Mouse (Mus musculus) megakaryocyte-erythroid progenitor cell, adult 5-6 weeks (primary cell): ENCODE measurements at regions not wholly inside any gene's neighbourhood (a gene's known extent, or its start where the extent isn't known, plus 50 kb on each side); places are given as distances from the start of the nearest gene placed in this dataset.
A peak's percentile ranks its signal among the peaks of the same experiment; 100 is the strongest.

Experiments used
- ATAC-seq: replicated peaks from 2 replicates; pipeline ENCODE4 v1.8.0; 2016; ENCODE audit warnings: mild to moderate bottlenecking, inconsistent platforms; ENCODE audit not compliant: severe bottlenecking, poor library complexity, low FRiP score, low TSS enrichment

- no peak for ATAC-seq
Observed at GRCm38 (mm10) chr14:110021812-110022211, 733.1 kb downstream of the Slitrk6 start.

GRCm38 (mm10) chr14:110015126-110015525 lies 739.8 kb downstream of the Slitrk6 start:
- ATAC-seq: no peak

DNA sequence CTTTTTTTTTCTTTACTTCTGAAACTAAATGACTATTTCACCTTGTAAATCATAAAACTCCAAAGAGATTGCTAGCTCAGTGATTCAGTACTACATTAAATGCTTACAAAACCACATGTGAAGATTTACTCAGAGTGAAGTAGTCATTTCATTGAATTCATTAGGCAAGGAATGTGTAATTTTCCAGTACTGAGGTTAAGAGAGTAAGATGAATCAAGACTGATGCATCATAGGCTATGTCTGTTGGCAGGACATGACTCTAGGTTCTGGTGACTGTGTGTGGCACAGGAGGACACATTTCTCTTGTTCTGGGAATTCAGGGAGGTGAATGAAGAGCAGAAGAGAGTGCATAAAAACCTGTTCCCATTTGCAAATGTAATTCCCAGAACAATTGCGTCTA lies 741.7 kb downstream of the Slitrk6 start:
- ATAC-seq: no peak

GRCm38 (mm10) chr14:110007159-110007558 lies 747.8 kb downstream of the Slitrk6 start:
- no peak for ATAC-seq

- ATAC-seq: no peak
Observed at GRCm38 (mm10) chr14:109985026-109985425, 769.9 kb downstream of the Slitrk6 start.

DNA sequence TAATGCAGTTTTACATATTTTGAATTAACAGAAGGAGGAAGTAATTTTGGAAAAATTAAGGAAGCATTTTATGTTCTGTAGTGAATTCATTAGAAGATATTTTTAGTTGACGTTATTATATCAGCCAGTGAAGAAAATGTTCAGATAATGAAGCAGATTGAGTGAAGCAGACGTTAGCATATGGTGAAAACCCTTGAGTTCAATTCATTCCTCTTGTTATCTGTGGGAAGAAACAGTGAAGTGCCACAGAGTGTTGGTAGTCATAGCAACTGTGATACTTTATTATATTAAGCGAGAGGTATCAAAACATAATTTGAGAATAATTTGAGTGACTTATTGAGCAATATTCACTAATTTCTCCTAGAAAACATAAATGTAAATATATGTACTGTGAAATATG lies 796.9 kb downstream of the Slitrk6 start:
- no peak for ATAC-seq

DNA sequence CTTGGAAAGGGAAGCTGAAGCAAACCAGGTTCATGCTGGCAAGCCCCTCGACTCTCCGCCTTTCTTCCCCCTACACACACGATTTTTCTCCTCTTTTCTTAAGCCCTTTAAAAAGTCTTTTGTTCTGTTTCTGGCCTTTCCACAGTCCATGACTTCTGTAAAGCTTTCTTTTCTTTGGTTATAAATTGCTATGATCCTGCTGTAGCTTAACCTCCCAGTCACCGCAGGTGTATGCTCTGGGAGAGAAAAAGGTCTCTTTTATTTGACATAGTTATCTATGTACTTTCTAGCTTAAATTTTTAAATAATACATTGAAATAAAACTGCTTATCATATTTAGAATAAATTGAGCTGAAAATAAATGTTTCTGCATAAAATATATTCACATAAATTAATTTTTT lies 813.0 kb downstream of the Slitrk6 start:
- ATAC-seq: no peak

DNA sequence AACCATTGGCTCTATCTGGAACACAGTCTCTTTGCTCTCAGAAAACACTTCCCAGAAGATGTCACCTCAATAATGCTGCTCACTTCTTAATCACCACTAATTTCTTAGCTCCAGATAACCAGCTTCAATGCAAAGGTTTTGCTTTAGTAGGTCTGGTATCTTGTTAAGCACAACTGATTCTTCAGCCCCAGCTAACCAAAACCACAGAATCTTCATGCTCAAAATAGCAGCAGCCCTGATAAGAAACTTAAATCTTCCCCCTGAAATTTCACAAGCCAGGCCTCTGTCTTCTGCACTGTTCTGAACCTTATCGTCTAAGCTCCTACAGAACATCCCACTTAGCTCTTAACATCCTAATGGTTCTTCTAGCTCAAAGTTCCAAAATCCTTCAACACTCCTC lies 813.8 kb downstream of the Slitrk6 start:
- no peak for ATAC-seq

- no peak for ATAC-seq
Observed at GRCm38 (mm10) chr14:109937432-109937831, 817.5 kb downstream of the Slitrk6 start.

DNA sequence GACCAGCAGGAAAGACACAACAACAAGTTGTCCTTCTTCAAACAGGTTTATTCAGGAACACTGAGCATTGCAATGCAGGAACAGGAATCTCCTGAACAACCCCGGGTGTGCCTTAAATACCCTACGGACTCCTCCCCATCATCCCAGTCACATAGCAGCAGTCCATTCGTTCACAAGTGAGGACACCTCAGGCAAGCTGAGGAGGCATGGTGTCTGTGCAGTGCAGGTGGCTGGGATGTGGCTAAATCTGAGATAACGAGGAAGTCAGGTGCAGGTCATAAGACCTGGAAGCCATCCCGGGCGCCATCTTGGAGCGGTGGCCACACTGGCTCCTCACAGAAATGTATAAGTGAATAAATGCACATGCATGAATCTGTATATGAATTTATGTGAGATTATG lies 826.0 kb downstream of the Slitrk6 start:
- no peak for ATAC-seq

DNA sequence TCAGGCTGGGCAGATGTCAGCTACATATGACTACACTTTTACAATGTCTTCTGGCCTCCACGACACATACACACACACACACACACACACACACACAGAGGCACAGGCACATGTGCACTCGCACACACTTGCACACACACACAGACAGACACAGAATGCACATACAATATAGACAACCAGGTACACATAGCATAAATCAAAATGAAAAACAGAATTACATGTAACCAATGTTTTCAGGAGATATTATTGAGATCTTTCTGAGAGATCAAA lies 863.1 kb downstream of the Slitrk6 start:
- ATAC-seq: no peak

GRCm38 (mm10) chr14:109891151-109891895 lies 863.6 kb downstream of the Slitrk6 start:
- ATAC-seq: no peak

DNA sequence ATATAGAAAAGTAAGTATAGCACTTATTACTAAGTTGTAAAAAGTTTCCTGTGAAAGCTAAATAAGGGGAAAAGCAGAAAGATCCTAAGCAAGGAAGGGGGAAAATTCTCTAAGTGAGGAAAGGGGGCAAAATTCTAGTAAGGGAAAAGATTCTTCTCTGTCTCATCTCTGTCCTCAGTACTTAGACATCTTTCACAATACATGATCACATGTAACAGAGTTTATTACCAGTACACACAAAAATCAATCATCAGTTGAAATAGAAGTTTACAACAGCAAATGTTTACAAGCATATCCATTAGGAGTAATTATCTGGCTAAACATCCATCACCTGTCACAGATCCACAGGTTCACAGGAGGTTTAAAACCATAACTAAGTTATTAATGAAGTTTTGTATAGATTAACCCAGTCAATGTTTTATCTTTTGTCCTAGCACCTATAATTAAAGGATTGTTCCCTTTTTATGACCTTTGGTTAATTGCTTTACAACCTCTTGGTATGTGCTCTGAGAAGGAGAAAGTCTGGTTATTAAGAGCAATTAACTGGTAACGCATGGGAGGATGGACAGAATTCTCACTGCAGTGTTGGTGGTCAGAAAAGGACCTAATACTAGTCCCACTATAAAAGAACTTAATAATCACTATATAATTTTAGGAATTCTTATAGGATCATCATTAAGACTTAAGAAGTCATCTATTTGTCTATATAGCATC lies 877.8 kb downstream of the Slitrk6 start:
- no peak for ATAC-seq

DNA sequence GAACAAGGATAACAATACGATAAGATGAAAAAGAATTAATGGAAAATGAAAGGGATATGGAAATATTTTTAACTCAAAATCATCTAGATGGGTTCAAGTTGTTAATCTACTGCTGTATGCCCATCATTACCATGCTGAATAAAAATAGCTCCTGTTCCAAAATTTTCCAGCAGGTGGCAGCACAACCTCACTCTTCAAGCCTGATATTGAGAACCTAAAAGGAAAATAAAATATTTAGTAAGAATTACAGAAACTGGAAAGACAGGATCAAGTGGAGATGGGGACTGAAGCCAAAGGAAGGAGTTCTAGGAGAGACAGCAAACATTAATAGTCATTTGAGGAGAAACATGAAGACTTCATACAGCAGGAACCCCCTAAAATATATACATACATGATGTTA lies 880.7 kb downstream of the Slitrk6 start:
- ATAC-seq: peak; percentile 73; the same call in 1 of the 2 replicates

GRCm38 (mm10) chr14:109840354-109841104 lies 914.4 kb downstream of the Slitrk6 start:
- no peak for ATAC-seq

- ATAC-seq: no peak
Observed at GRCm38 (mm10) chr14:109802522-109803126, 888.7 kb upstream of the Slitrk1 start.

DNA sequence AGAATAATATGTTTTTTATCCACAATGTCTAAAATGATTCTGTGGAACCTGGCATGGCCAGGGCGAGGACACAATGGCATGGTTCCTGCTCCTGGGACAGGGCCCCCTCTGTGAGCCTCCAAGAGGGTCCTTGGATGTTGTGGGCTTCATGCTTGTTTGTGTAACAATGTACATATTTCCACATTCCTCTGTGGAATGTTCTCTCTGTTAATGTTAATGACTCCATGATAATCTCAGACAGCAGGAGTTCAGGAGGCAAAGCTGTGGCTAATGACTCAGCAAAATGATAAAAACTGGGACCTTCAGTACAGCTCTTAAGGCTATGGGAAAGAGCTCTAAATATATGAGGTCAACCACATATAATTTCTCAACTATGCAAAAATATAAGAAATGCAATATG lies 858.3 kb upstream of the Slitrk1 start:
- no peak for ATAC-seq

- ATAC-seq: no peak
Observed at GRCm38 (mm10) chr14:109760892-109761291, 846.9 kb upstream of the Slitrk1 start.
